Mouse (Mus musculus) hindbrain, embryonic 13.5 days (tissue): ENCODE measurements around the gene Tom1. TPM values are rescaled to one million over a fixed set of nuclear protein-coding genes. Genes with fewer than 3 reads are reported as not detected.

Experiments
- ATAC-seq: fragments of 200-750 bp; cut with Nextera tagmentation; 2 replicates; pipeline ENCODE4 v1.8.0; 2017; ENCODE audit warnings: moderate TSS enrichment; ENCODE audit not compliant: low FRiP score
- H3K27ac ChIP-seq: fragments of 300-500 bp; sonication (generic); 2 replicates; pipeline ENCODE4 v1.5.1; 2015; ENCODE audit warnings: inconsistent platforms, mild to moderate bottlenecking, moderate library complexity
- H3K27me3 ChIP-seq: fragments of 300-500 bp; sonication (generic); 2 replicates; pipeline ENCODE4 v1.6.1; 2015; ENCODE audit warnings: mild to moderate bottlenecking, inconsistent platforms
- H3K36me3 ChIP-seq: fragments of 300-500 bp; sonication (generic); 2 replicates; pipeline ENCODE4 v1.6.1; 2015; ENCODE audit warnings: mild to moderate bottlenecking, inconsistent platforms
- H3K4me1 ChIP-seq: fragments of 300-500 bp; sonication (generic); replicated peaks from 2 replicates; pipeline ENCODE4 v1.6.1; 2015; ENCODE audit warnings: inconsistent platforms
- H3K4me2 ChIP-seq: fragments of 300-500 bp; sonication (generic); 2 replicates; pipeline ENCODE4 v1.6.1; 2015; ENCODE audit warnings: inconsistent platforms, mild to moderate bottlenecking, moderate library complexity
- H3K4me3 ChIP-seq: fragments of 300-500 bp; sonication (generic); 2 replicates; pipeline ENCODE4 v1.5.1; 2015; ENCODE audit warnings: mild to moderate bottlenecking, inconsistent platforms
- H3K9ac ChIP-seq: fragments of 300-500 bp; sonication (generic); 2 replicates; pipeline ENCODE4 v1.6.1; 2015; ENCODE audit warnings: mild to moderate bottlenecking, inconsistent platforms
- H3K9me3 ChIP-seq: fragments of 300-500 bp; sonication (generic); 2 replicates; pipeline ENCODE4 v1.6.1; 2016; ENCODE audit warnings: inconsistent platforms
- WGBS: fragments of 180-500 bp; shearing (Covaris S2); methylation state at CpG from one replicate; pipeline ENCODE4 v1.1.7; 2015; 5-methylcytosine and 5-hydroxymethylcytosine counted together
- polyA plus RNA-seq: library from polyadenylated mRNA; unstranded; fragments of >200 nt; fragmentation: Nextera tagmentation; extraction: Ambion mirVana; gene quantifications from 2 replicates; pipeline ENCODE4 v1.2.1, GENCODE M21; 2015

The Tom1 gene
- polyA plus RNA-seq, 1 experiment from 2014 or later: 27.3 TPM

DNA sequence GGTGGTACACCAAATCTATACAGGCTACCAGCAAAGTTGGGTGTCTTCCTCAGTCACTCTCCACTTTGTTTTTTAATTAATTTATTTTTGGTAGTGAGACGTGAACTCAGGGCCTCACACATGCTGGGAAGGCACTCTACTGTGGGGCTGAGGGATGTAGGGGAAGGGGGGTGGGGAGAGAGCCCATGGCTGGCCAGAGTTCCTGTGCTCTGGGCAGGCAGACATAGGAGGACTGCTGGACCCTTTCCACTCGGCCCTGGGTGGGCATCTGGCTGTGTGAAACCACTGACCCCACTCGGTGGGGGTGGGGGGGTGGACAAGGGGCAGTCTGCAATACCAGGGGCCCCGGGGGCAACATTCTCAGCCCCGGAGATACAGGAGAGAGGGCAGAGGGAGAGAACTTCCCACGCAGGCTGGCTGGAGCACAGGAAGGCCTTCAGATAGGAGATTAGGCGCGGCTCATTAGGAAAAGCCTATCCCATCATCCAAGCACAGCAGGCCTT lies 69.9 kb downstream of the Tom1 start:
- no peaks in the 10 kb centered on the region for H3K36me3 ChIP-seq
- no peak overlapping the region for H3K27ac ChIP-seq
- no peak for ATAC-seq
- no peak overlapping the region for H3K9ac ChIP-seq
- 49% methylated on average over 8 of the region's 8 CpGs for WGBS
- peaks cover 5% of the 10 kb centered on the region for H3K4me1 ChIP-seq
- H3K4me3 ChIP-seq: no peak overlapping the region
- H3K9me3 ChIP-seq: no peaks in the 10 kb centered on the region
- no peak overlapping the region for H3K4me2 ChIP-seq
- H3K27me3 ChIP-seq: no peaks in the 10 kb centered on the region

GRCm38 (mm10) chr8:75108527-75109235 lies 75.2 kb downstream of the Tom1 start:
- ATAC-seq: peak; percentile 74
- no peaks in the 10 kb centered on the region for H3K9me3 ChIP-seq
- H3K36me3 ChIP-seq: peaks cover 13% of the 10 kb centered on the region
- H3K9ac ChIP-seq: peak overlapping the region; percentile 70
- H3K4me1 ChIP-seq: peaks cover 21% of the 10 kb centered on the region
- H3K27ac ChIP-seq: peak overlapping the region; percentile 84
- H3K4me3 ChIP-seq: peak overlapping the region; percentile 71
- WGBS: 0% methylated on average over 9 of the region's 9 CpGs
- peak overlapping the region; percentile 69 for H3K4me2 ChIP-seq
- no peaks in the 10 kb centered on the region for H3K27me3 ChIP-seq

DNA sequence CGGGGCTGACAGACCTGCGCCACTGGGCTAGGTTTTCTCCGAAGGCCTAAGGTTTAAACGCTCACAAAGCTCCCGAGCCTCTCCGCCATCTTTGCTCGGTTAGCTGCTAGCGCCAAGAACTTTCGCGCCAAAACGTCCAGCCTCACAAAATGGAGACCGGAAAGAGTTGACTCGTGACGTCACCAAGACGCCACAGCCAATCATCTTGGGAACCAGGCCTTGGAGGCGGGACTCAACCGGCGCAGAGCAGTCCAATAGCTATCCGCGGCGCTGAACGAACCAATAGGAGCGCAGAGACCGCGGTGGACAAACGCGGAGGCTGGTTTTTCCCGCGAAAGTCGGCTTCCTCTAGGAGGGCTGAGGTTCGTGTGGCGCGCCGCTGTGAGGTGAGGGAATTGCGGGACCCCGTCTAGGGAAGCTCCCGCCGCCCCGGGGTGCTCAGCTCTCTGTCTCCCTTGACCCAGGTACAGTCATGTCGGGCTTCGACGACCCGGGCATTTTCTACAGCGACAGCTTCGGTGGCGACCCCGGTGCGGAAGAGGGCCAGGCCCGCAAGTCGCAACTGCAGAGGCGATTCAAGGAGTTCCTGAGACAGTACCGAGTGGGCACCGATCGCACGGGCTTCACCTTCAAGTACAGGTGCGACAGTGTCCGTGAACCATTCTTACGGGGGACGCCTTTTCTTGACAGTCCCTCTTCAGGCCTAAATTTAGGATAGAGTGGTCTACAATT lies 75.9 kb downstream of the Tom1 start, which contains the start of gene Mcm5:
Gene Mcm5, plus strand, starts transcription at position 334 of the 732 bp plus-strand sequence.
- H3K4me3 ChIP-seq: peak within 1 kb of the TSS; percentile 71
- H3K9me3 ChIP-seq: no peaks in the 10 kb centered on the region
- peaks cover 21% of the 10 kb centered on the region for H3K4me1 ChIP-seq
- H3K36me3 ChIP-seq: peaks cover 20% of the 10 kb centered on the region
- peak within 1 kb of the TSS; percentile 85 for H3K4me2 ChIP-seq
- H3K27me3 ChIP-seq: no peaks in the 10 kb centered on the region
- peak within 1 kb of the TSS; percentile 72 for H3K9ac ChIP-seq
- WGBS: under 1% methylated on average over 59 of the region's 59 CpGs
- peak; percentile 99 for ATAC-seq
- peak within 1 kb of the TSS; percentile 84 for H3K27ac ChIP-seq

GRCm38 (mm10) chr8:75110093-75110492 lies 76.6 kb downstream of the Tom1 start:
- H3K4me1 ChIP-seq: peaks cover 21% of the 10 kb centered on the region
- peak overlapping the region; percentile 85 for H3K4me2 ChIP-seq
- WGBS: 22% methylated on average over 13 of the region's 13 CpGs
- no peaks in the 10 kb centered on the region for H3K27me3 ChIP-seq
- H3K27ac ChIP-seq: no peak overlapping the region
- no peaks in the 10 kb centered on the region for H3K9me3 ChIP-seq
- peak overlapping the region; percentile 72 for H3K9ac ChIP-seq
- peaks cover 22% of the 10 kb centered on the region for H3K36me3 ChIP-seq
- H3K4me3 ChIP-seq: peak overlapping the region; percentile 71
- ATAC-seq: no peak

DNA sequence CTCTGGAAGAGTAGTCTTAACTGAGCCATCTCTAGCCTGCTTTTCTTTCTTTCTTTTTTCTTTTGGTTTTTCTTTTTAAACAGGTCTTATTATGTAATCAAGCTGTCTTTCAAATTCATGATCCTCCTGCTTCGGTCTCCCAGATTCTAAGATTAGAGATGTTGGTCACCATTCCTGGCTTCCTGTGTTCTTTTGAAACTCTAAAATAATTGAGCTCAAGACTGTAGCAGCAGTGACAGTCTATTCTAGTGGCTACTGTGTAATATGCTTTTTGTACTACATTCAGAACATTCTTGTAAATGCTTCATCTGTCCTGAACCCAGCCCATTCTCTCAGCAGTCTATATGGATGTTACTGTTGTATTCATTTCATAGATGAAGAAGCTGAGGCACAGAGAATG lies 85.0 kb downstream of the Tom1 start:
- H3K27ac ChIP-seq: no peak overlapping the region
- 97% methylated on average over 1 of the region's 1 CpGs for WGBS
- H3K4me2 ChIP-seq: no peak overlapping the region
- no peak overlapping the region for H3K9ac ChIP-seq
- no peak overlapping the region for H3K4me3 ChIP-seq
- H3K9me3 ChIP-seq: no peaks in the 10 kb centered on the region
- H3K27me3 ChIP-seq: no peaks in the 10 kb centered on the region
- peaks cover 87% of the 10 kb centered on the region for H3K36me3 ChIP-seq
- no peaks in the 10 kb centered on the region for H3K4me1 ChIP-seq
- no peak for ATAC-seq

DNA sequence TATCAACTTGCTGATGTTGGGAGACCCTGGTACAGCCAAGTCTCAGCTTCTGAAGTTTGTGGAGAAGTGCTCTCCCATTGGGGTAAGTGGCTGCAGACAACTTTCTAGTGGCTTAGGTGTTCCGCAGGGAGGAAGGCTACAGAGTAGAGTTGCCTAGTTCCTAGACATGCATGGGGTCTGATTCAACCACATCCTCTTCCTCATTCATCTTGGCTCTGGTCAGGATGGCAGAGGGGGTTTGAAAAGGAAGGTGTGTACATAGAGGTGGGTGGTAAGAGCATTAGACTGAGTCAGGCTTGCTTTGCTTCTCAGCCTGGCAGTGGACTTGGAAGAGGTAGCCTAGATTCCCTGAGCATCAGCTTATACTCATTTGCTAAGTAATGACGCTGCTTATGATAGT lies 85.8 kb downstream of the Tom1 start:
- Histone ChIP-seq H3K9ac (no peak overlapping the region), H3K4me2 (no peak overlapping the region), H3K4me1 (no peaks in the 10 kb centered on the region), H3K36me3 (peaks cover 85% of the 10 kb centered on the region), H3K4me3 (no peak overlapping the region), H3K27ac (no peak overlapping the region), H3K27me3 (no peaks in the 10 kb centered on the region), H3K9me3 (no peaks in the 10 kb centered on the region)
- no peak for ATAC-seq
- WGBS: 99% methylated on average over 2 of the region's 2 CpGs

Other genes with a start within 250 kb of the Tom1 start
- not detected in 2 replicates for gene Isx, start 160.5 kb upstream of the Tom1 start, polyA plus RNA-seq
- gene Hmgxb4, start 40.3 kb upstream of the Tom1 start, polyA plus RNA-seq: 40.7 and 42.0 TPM in 2 replicates
- 13.7 and 16.6 TPM in 2 replicates for gene Hmox1, start 59.9 kb downstream of the Tom1 start, polyA plus RNA-seq
- gene Mcm5, start 75.9 kb downstream of the Tom1 start, polyA plus RNA-seq: 41.2 and 42.7 TPM in 2 replicates
- 1.0 and 2.1 TPM in 2 replicates for gene Rasd2, start 180.2 kb downstream of the Tom1 start, polyA plus RNA-seq